Comparison of ENCODE assay signal across 13 mouse cellular contexts in the genomic region with DNA sequence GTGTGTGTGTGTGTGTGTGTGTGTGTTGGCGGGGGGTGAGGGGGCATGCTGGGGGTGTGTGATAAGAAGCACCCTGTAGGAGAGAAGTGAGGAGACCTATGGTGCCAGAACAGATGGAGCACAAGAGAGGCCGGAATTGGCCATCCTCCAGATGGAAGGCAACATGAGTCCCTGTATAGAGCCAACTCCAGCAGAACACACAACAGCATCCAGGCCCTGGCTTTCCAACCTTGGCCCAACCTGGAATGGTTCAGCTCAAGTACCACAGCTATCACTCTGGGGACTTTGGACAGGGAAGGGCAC. TPM values are rescaled to one million over a fixed set of nuclear protein-coding genes. Genes with fewer than 3 reads are reported as not detected.
DNase-seq lines count a peak whose midpoint lies in the region; ATAC-seq and TF ChIP-seq lines count a peak whose summit lies in the region.
"Had no signal": no experiment of that assay in that cellular context is flagged by ENCODE, and none has a peak within 500 bp of the region (broad histone marks: within the 10 kb centered on the region; RNA-seq: fewer than 3 reads in every experiment).

No protein-coding gene starts in this region.

- H3K9me3 ChIP-seq in forebrain, embryonic 14.5 days (replicated peaks; ENCODE audit: control insufficient read depth, low read length): no peaks in the 10 kb centered on the region
- no peaks in the 10 kb centered on the region for H3K9me3 ChIP-seq in forebrain, embryonic 11.5 days (ENCODE audit: control insufficient read depth, low read length)
- H3K9me3 ChIP-seq in neural tube, embryonic 11.5 days (ENCODE audit: control insufficient read depth, low read length): no peaks in the 10 kb centered on the region
- H3K9me3 ChIP-seq in stomach, postnatal 0 days (ENCODE audit: control insufficient read depth, low read length): no peaks in the 10 kb centered on the region
- H3K9me3 ChIP-seq: embryonic facial prominence, embryonic 12.5 days; limb, embryonic 15.5 days had no signal

- TF ChIP-seq EP300 in stomach, postnatal 0 days (optimal IDR thresholded peaks at IDR 0.05): no peak

- no peak for DNase-seq in forebrain, embryonic 14.5 days (ENCODE audit: low spot score)
- DNase-seq in forebrain, embryonic 11.5 days (ENCODE audit: low spot score): no peak
- DNase-seq in neural tube, embryonic 11.5 days (ENCODE audit: low spot score): no peak
- no peak for DNase-seq in neural tube, embryonic 10.5 days (ENCODE audit: extremely low spot score, low spot score)
- peak; percentile 89 to 93 for DNase-seq in cerebellum, postnatal 25 days
- no peak for DNase-seq in stomach, postnatal 0 days (ENCODE audit: low spot score)
- no peak for DNase-seq in layer of hippocampus, postnatal 25 days (ENCODE audit: extremely low spot score in 1 of 2, low spot score in 1 of 2)
- DNase-seq in layer of hippocampus, adult 9-10 months (ENCODE audit: low spot score): no peak
- DNase-seq: heart, adult 11 months had no signal

- no peaks in the 10 kb centered on the region for H3K4me1 ChIP-seq in forebrain, embryonic 14.5 days (ENCODE audit: control insufficient read depth, insufficient read depth, low read length)
- no peaks in the 10 kb centered on the region for H3K4me1 ChIP-seq in forebrain, embryonic 11.5 days (replicated peaks; ENCODE audit: control insufficient read depth, insufficient read depth, low read length)
- H3K4me1 ChIP-seq in neural tube, embryonic 11.5 days (ENCODE audit: control insufficient read depth, insufficient read depth, low read length): no peaks in the 10 kb centered on the region
- H3K4me1 ChIP-seq in stomach, postnatal 0 days (replicated peaks; ENCODE audit: control insufficient read depth, insufficient read depth): no peaks in the 10 kb centered on the region
- H3K4me1 ChIP-seq: embryonic facial prominence, embryonic 12.5 days had no signal

- no peaks in the 10 kb centered on the region for H3K36me3 ChIP-seq in forebrain, embryonic 14.5 days (ENCODE audit: control insufficient read depth, insufficient read depth, low read length)
- H3K36me3 ChIP-seq in forebrain, embryonic 11.5 days (ENCODE audit: control insufficient read depth, insufficient read depth, low read length): no peaks in the 10 kb centered on the region
- H3K36me3 ChIP-seq in neural tube, embryonic 11.5 days (ENCODE audit: control insufficient read depth, insufficient read depth, low read length): no peaks in the 10 kb centered on the region
- H3K36me3 ChIP-seq in stomach, postnatal 0 days (ENCODE audit: control insufficient read depth, insufficient read depth, low read length): no peaks in the 10 kb centered on the region
- H3K36me3 ChIP-seq: embryonic facial prominence, embryonic 12.5 days; limb, embryonic 15.5 days had no signal

- 80% methylated on average over 2 of the region's 2 CpGs for WGBS in forebrain, embryonic 14.5 days
- 93% methylated on average over 2 of the region's 2 CpGs for WGBS in forebrain, embryonic 11.5 days
- WGBS in neural tube, embryonic 11.5 days: 86% methylated on average over 2 of the region's 2 CpGs
- 82% methylated on average over 2 of the region's 2 CpGs for WGBS in stomach, postnatal 0 days

- H3K4me3 ChIP-seq in forebrain, embryonic 14.5 days (ENCODE audit: low read depth, low read length): no peak overlapping the region
- H3K4me3 ChIP-seq in forebrain, embryonic 11.5 days (ENCODE audit: low read depth, low read length): no peak overlapping the region
- H3K4me3 ChIP-seq in neural tube, embryonic 11.5 days (ENCODE audit: low read depth, low read length): no peak overlapping the region
- no peak overlapping the region for H3K4me3 ChIP-seq in stomach, postnatal 0 days (ENCODE audit: low read depth, low read length)
- H3K4me3 ChIP-seq: embryonic facial prominence, embryonic 12.5 days; limb, embryonic 15.5 days had no signal

- no peaks in the 10 kb centered on the region for H3K27me3 ChIP-seq in forebrain, embryonic 14.5 days (replicated peaks; ENCODE audit: control insufficient read depth, insufficient read depth, low read length)
- H3K27me3 ChIP-seq in forebrain, embryonic 11.5 days (ENCODE audit: control insufficient read depth, insufficient read depth, low read length): no peaks in the 10 kb centered on the region
- no peaks in the 10 kb centered on the region for H3K27me3 ChIP-seq in neural tube, embryonic 11.5 days (ENCODE audit: control insufficient read depth, insufficient read depth, low read length)
- H3K27me3 ChIP-seq in stomach, postnatal 0 days (ENCODE audit: control insufficient read depth, insufficient read depth, low read length): no peaks in the 10 kb centered on the region
- H3K27me3 ChIP-seq: embryonic facial prominence, embryonic 12.5 days; limb, embryonic 15.5 days had no signal

- no peak overlapping the region for H3K9ac ChIP-seq in forebrain, embryonic 14.5 days (ENCODE audit: low read length)
- no peak overlapping the region for H3K9ac ChIP-seq in forebrain, embryonic 11.5 days (ENCODE audit: low read length)
- no peak overlapping the region for H3K9ac ChIP-seq in neural tube, embryonic 11.5 days (ENCODE audit: low read length)
- no peak overlapping the region for H3K9ac ChIP-seq in stomach, postnatal 0 days (ENCODE audit: low read length)
- H3K9ac ChIP-seq: embryonic facial prominence, embryonic 12.5 days; limb, embryonic 15.5 days had no signal

- no peak overlapping the region for H3K27ac ChIP-seq in forebrain, embryonic 14.5 days (ENCODE audit: low read depth, low read length)
- H3K27ac ChIP-seq in forebrain, embryonic 11.5 days (ENCODE audit: low read depth, low read length): no peak overlapping the region
- no peak overlapping the region for H3K27ac ChIP-seq in neural tube, embryonic 11.5 days (ENCODE audit: low read depth, low read length)
- no peak overlapping the region for H3K27ac ChIP-seq in stomach, postnatal 0 days (replicated peaks)
- H3K27ac ChIP-seq: embryonic facial prominence, embryonic 12.5 days; limb, embryonic 15.5 days had no signal

- no peak for TF ChIP-seq CTCF in stomach, postnatal 0 days (IDR thresholded peaks at IDR 0.05; ENCODE audit: low read depth)

- no peak overlapping the region for H3K4me2 ChIP-seq in forebrain, embryonic 14.5 days (ENCODE audit: low read length)
- no peak overlapping the region for H3K4me2 ChIP-seq in forebrain, embryonic 11.5 days (ENCODE audit: low read depth, low read length, severe bottlenecking)
- no peak overlapping the region for H3K4me2 ChIP-seq in neural tube, embryonic 11.5 days (ENCODE audit: low read depth)
- no peak overlapping the region for H3K4me2 ChIP-seq in stomach, postnatal 0 days (replicated peaks; ENCODE audit: low read depth)
- H3K4me2 ChIP-seq: midbrain, embryonic 11.5 days had no signal

- ATAC-seq in forebrain, embryonic 14.5 days: peak; percentile 52; the same call in 1 of the 2 replicates
- no peak; the same call in 1 of the 2 replicates for ATAC-seq in forebrain, embryonic 11.5 days (replicated peaks; ENCODE audit: low FRiP score)
- ATAC-seq in neural tube, embryonic 11.5 days (ENCODE audit: insufficient read depth, low FRiP score, low TSS enrichment): 0 out of 2 replicates have a peak, but pooled peaks have one; percentile 16
- ATAC-seq in stomach, postnatal 0 days (ENCODE audit: low FRiP score, low TSS enrichment): no peak

RNA-seq across cellular contexts. Expression of gene Sh3gl2, which starts 41.7 kb away (rescaled TPM):
- polyA plus RNA-seq in forebrain, embryonic 14.5 days (2014; fragmentation: Nextera tagmentation; extraction: Ambion mirVana): 61.5 and 71.3 TPM in 2 replicates
- polyA plus RNA-seq in forebrain, embryonic 11.5 days (2014; fragmentation: Nextera tagmentation; extraction: Ambion mirVana): 8.3 and 9.0 TPM in 2 replicates
- polyA plus RNA-seq in neural tube, embryonic 11.5 days (2014; fragmentation: Nextera tagmentation; extraction: Ambion mirVana): 13.3 and 14.8 TPM in 2 replicates
- 9.7 and 12.0 TPM in 2 replicates for polyA plus RNA-seq in stomach, postnatal 0 days (2015; fragmentation: Nextera tagmentation; extraction: Ambion mirVana)
- total RNA-seq in layer of hippocampus, postnatal 25 days (2021): 100 to 1,000 TPM; 282 to 299 TPM
- total RNA-seq: MEL had no signal

Comparison
In these comparisons a context has a peak if more than half of its experiments do, and no peak if none do; other contexts are left out.
1. ATAC-seq: peak in forebrain, embryonic 14.5 days (single experiment) and neural tube, embryonic 11.5 days (single experiment); none in forebrain, embryonic 11.5 days (single experiment) and stomach, postnatal 0 days (single experiment).
2. DNase-seq: peak in cerebellum, postnatal 25 days (2 of 2); none in forebrain, embryonic 14.5 days (single experiment), forebrain, embryonic 11.5 days (single experiment), neural tube, embryonic 11.5 days (single experiment), neural tube, embryonic 10.5 days (single experiment), stomach, postnatal 0 days (single experiment), layer of hippocampus, postnatal 25 days (0 of 2) and layer of hippocampus, adult 9-10 months (single experiment).